Mouse (Mus musculus): Measurements from ENCODE around the gene AC109138.7. TPM values are rescaled to one million over a fixed set of nuclear protein-coding genes. Genes with fewer than 3 reads are reported as not detected.

AC109138.7 gene
- total and polyA plus RNA-seq, 2 experiments, result not detected

- H3K27ac ChIP-seq (replicated peaks; ENCODE audit: insufficient read depth, low read depth, low read length), result no peak overlapping the region
- TF ChIP-seq CTCF (IDR thresholded peaks at IDR 0.05; ENCODE audit: low read depth, low read length) (no peak), POLR2A (IDR thresholded peaks at IDR 0.05; ENCODE audit: extremely low read depth, insufficient read depth, low read length) (no peak)
- H3K27me3 ChIP-seq (ENCODE audit: control insufficient read depth, insufficient read depth, low read length), result no peaks in the 10 kb centered on the region
- DNase-seq (ENCODE audit: extremely low read depth, low read depth, low spot score), result no peak
- H3K79me2 ChIP-seq (ENCODE audit: control insufficient read depth, insufficient read depth, low read length), result no peaks in the 10 kb centered on the region
- H3K9ac ChIP-seq (ENCODE audit: low read depth, low read length), result peak overlapping the region; percentile 79; the same call in 1 of the 2 replicates
- H3K4me1 ChIP-seq (ENCODE audit: control insufficient read depth, insufficient read depth, low read length), result peaks cover 10% of the 10 kb centered on the region
- H3K36me3 ChIP-seq (ENCODE audit: control insufficient read depth, insufficient read depth, low read length), result no peaks in the 10 kb centered on the region
- WGBS, result 36% methylated on average over 7 of the region's 7 CpGs
- peak overlapping the region; percentile 78; the same call in 1 of the 2 replicates for H3K4me3 ChIP-seq (ENCODE audit: insufficient read depth, low read depth, low read length)
These were observed 12.0 kb upstream of the AC109138.7 start for GRCm38 (mm10) chr19:4202149-4202548.

GRCm38 (mm10) chr19:4203148-4203547 lies 11.0 kb upstream of the AC109138.7 start:
- TF ChIP-seq POLR2A (IDR thresholded peaks at IDR 0.05; ENCODE audit: extremely low read depth, insufficient read depth, low read length), result no peak
- TF ChIP-seq CTCF (IDR thresholded peaks at IDR 0.05; ENCODE audit: low read depth, low read length), result no peak
- Histone ChIP-seq H3K4me3 (ENCODE audit: insufficient read depth, low read depth, low read length) (no peak overlapping the region), H3K36me3 (ENCODE audit: control insufficient read depth, insufficient read depth, low read length) (no peaks in the 10 kb centered on the region), H3K79me2 (ENCODE audit: control insufficient read depth, insufficient read depth, low read length) (no peaks in the 10 kb centered on the region), H3K27ac (replicated peaks; ENCODE audit: insufficient read depth, low read depth, low read length) (no peak overlapping the region), H3K4me1 (ENCODE audit: control insufficient read depth, insufficient read depth, low read length) (peaks cover 10% of the 10 kb centered on the region), H3K9ac (ENCODE audit: low read depth, low read length) (no peak overlapping the region), H3K27me3 (ENCODE audit: control insufficient read depth, insufficient read depth, low read length) (no peaks in the 10 kb centered on the region)
- peak; percentile 30 for DNase-seq (ENCODE audit: extremely low read depth, low read depth, low spot score)
- WGBS, result 54% methylated on average over 3 of the region's 3 CpGs

- TF ChIP-seq CTCF (IDR thresholded peaks at IDR 0.05; ENCODE audit: low read depth, low read length), result no peak
- TF ChIP-seq POLR2A (IDR thresholded peaks at IDR 0.05; ENCODE audit: extremely low read depth, insufficient read depth, low read length), result no peak
- H3K79me2 ChIP-seq (ENCODE audit: control insufficient read depth, insufficient read depth, low read length), result no peaks in the 10 kb centered on the region
- H3K27ac ChIP-seq (replicated peaks; ENCODE audit: insufficient read depth, low read depth, low read length), result 0 out of 2 replicates have a peak overlapping the region, but pooled peaks have one; percentile 10
- no peak overlapping the region for H3K9ac ChIP-seq (ENCODE audit: low read depth, low read length)
- peaks cover 10% of the 10 kb centered on the region for H3K4me1 ChIP-seq (ENCODE audit: control insufficient read depth, insufficient read depth, low read length)
- WGBS, result 69% methylated on average over 13 of the region's 13 CpGs
- no peaks in the 10 kb centered on the region for H3K27me3 ChIP-seq (ENCODE audit: control insufficient read depth, insufficient read depth, low read length)
- DNase-seq (ENCODE audit: extremely low read depth, low read depth, low spot score), result no peak
- no peak overlapping the region for H3K4me3 ChIP-seq (ENCODE audit: insufficient read depth, low read depth, low read length)
- no peaks in the 10 kb centered on the region for H3K36me3 ChIP-seq (ENCODE audit: control insufficient read depth, insufficient read depth, low read length)
These were observed 10.4 kb upstream of the AC109138.7 start for GRCm38 (mm10) chr19:4203604-4204326.

- WGBS, result 75% methylated on average over 4 of the region's 4 CpGs
- H3K27ac ChIP-seq (replicated peaks; ENCODE audit: insufficient read depth, low read depth, low read length), result no peak overlapping the region
- H3K4me1 ChIP-seq (ENCODE audit: control insufficient read depth, insufficient read depth, low read length), result peaks cover 10% of the 10 kb centered on the region
- H3K79me2 ChIP-seq (ENCODE audit: control insufficient read depth, insufficient read depth, low read length), result no peaks in the 10 kb centered on the region
- no peak overlapping the region for H3K4me3 ChIP-seq (ENCODE audit: insufficient read depth, low read depth, low read length)
- no peaks in the 10 kb centered on the region for H3K27me3 ChIP-seq (ENCODE audit: control insufficient read depth, insufficient read depth, low read length)
- no peak for TF ChIP-seq POLR2A (IDR thresholded peaks at IDR 0.05; ENCODE audit: extremely low read depth, insufficient read depth, low read length)
- TF ChIP-seq CTCF (IDR thresholded peaks at IDR 0.05; ENCODE audit: low read depth, low read length), result no peak
- no peak for DNase-seq (ENCODE audit: extremely low read depth, low read depth, low spot score)
- H3K9ac ChIP-seq (ENCODE audit: low read depth, low read length), result no peak overlapping the region
- no peaks in the 10 kb centered on the region for H3K36me3 ChIP-seq (ENCODE audit: control insufficient read depth, insufficient read depth, low read length)
These were observed 9.3 kb upstream of the AC109138.7 start for GRCm38 (mm10) chr19:4204889-4205288.

GRCm38 (mm10) chr19:4206971-4207370 lies 7.2 kb upstream of the AC109138.7 start:
- peak; percentile 60 for DNase-seq (ENCODE audit: extremely low read depth, low read depth, low spot score)
- TF ChIP-seq POLR2A (IDR thresholded peaks at IDR 0.05; ENCODE audit: extremely low read depth, insufficient read depth, low read length) (no peak), CTCF (IDR thresholded peaks at IDR 0.05; ENCODE audit: low read depth, low read length) (peak; percentile 100)
- H3K36me3 ChIP-seq (ENCODE audit: control insufficient read depth, insufficient read depth, low read length), result no peaks in the 10 kb centered on the region
- no peak overlapping the region for H3K9ac ChIP-seq (ENCODE audit: low read depth, low read length)
- 3% methylated on average over 2 of the region's 2 CpGs for WGBS
- H3K27me3 ChIP-seq (ENCODE audit: control insufficient read depth, insufficient read depth, low read length), result no peaks in the 10 kb centered on the region
- H3K4me3 ChIP-seq (ENCODE audit: insufficient read depth, low read depth, low read length), result no peak overlapping the region
- 0 out of 2 replicates have a peak, but pooled peaks cover 3% of the 10 kb centered on the region for H3K4me1 ChIP-seq (ENCODE audit: control insufficient read depth, insufficient read depth, low read length)
- no peak overlapping the region for H3K27ac ChIP-seq (replicated peaks; ENCODE audit: insufficient read depth, low read depth, low read length)
- H3K79me2 ChIP-seq (ENCODE audit: control insufficient read depth, insufficient read depth, low read length), result no peaks in the 10 kb centered on the region

- H3K27me3 ChIP-seq (ENCODE audit: control insufficient read depth, insufficient read depth, low read length), result no peaks in the 10 kb centered on the region
These were observed 5.6 kb upstream of the AC109138.7 start for GRCm38 (mm10) chr19:4208563-4208962.

More at GRCm38 (mm10) chr19:4208563-4208962, 5.6 kb upstream of the AC109138.7 start:
- no peak overlapping the region for H3K4me3 ChIP-seq (ENCODE audit: insufficient read depth, low read depth, low read length)
- no peak overlapping the region for H3K27ac ChIP-seq (replicated peaks; ENCODE audit: insufficient read depth, low read depth, low read length)
- no peak overlapping the region for H3K9ac ChIP-seq (ENCODE audit: low read depth, low read length)
- 88% methylated on average over 5 of the region's 5 CpGs for WGBS
- DNase-seq (ENCODE audit: extremely low read depth, low read depth, low spot score), result no peak
- TF ChIP-seq POLR2A (IDR thresholded peaks at IDR 0.05; ENCODE audit: extremely low read depth, insufficient read depth, low read length) (no peak), CTCF (IDR thresholded peaks at IDR 0.05; ENCODE audit: low read depth, low read length) (no peak)
- H3K36me3 ChIP-seq (ENCODE audit: control insufficient read depth, insufficient read depth, low read length), result no peaks in the 10 kb centered on the region
- H3K79me2 ChIP-seq (ENCODE audit: control insufficient read depth, insufficient read depth, low read length), result no peaks in the 10 kb centered on the region
- H3K4me1 ChIP-seq (ENCODE audit: control insufficient read depth, insufficient read depth, low read length), result peaks cover under 1% of the 10 kb centered on the region; the same call in 1 of the 2 replicates
